Mouse (Mus musculus) G1E (cell line): ENCODE results near the gene Pam16.

Experiments used
- CTCF ChIP-seq: IDR thresholded peaks from 2 replicates; pipeline ENCODE4 v1.5.1; 2012; ENCODE audit warnings: low read depth, low read length, inconsistent platforms, mixed read lengths
- GATA1 ChIP-seq: IDR thresholded peaks from 2 replicates; pipeline ENCODE4 v1.6.1; 2012; ENCODE audit warnings: borderline replicate concordance, low read length, inconsistent platforms, mixed read lengths
- TAL1 ChIP-seq: conservative IDR thresholded peaks from 2 replicates; pipeline ENCODE4 v1.6.1; 2012; ENCODE audit warnings: low read depth, low read length, inconsistent platforms, mixed read lengths

DNA sequence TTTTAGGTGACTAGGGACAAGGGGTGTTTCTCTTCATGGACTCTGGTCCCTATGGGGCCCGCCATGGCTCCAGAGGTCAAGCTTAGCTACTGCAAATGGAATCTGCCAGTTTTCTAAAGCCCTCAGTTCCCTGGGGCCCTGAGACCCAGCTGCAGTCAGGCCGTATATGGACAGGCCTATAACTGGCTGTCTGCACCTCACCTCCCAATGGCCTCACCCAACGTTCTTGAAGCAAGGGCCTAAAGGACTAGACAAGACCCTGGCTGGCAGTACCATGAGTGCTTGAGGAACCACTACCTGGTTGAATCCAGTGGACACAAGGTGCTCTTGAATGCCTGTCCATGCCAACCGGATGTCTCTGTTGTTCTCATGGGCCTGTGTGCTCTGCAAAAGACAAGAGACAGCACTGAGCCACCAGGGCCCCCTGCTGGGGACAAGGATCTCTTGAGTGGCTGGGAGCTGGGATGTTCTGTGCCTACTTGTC, 30.5 kb upstream of the Pam16 start:
- no peak for TF ChIP-seq CTCF
- no peak for TF ChIP-seq TAL1
- TF ChIP-seq GATA1: no peak
